Mouse (Mus musculus) cerebellum, adult 11 months (tissue): ENCODE results near the gene Bmp8a.
A peak's percentile ranks its signal among the peaks of the same experiment; 100 is the strongest.
"Not testable (repeated sequence)": the region's sequence is repeated elsewhere in the genome, so short reads cannot be mapped to it uniquely, and the experiment has no call there.

ENCODE experiments used
- DNase-seq: peaks from one replicate; pipeline ENCODE4 v3.0.0; 2022

The Bmp8a gene

GRCm38 (mm10) chr4:123328946-123329345 is 14.1 kb downstream of the Bmp8a start:
- DNase-seq = no peak

DNA sequence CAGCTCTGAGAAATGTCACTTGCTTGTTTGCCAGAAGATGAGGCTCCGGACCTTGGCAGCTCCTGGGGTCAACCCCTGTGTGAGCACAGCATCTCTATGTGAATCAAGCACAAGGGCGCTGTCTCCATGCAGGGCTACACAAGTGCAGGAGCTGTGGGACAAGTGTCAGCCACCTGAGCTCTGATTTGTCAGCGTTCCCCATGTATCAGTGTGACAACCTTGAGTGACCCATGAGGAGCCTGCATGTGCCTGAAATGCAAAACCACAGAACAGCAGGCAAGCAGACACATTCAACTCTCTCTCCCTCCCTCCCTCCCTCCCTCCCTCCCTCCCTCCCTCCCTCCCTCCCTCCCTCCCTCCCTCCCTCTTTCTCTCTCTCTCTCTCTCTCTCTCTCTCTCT is 15.4 kb downstream of the Bmp8a start:
- DNase-seq = no peak

DNA sequence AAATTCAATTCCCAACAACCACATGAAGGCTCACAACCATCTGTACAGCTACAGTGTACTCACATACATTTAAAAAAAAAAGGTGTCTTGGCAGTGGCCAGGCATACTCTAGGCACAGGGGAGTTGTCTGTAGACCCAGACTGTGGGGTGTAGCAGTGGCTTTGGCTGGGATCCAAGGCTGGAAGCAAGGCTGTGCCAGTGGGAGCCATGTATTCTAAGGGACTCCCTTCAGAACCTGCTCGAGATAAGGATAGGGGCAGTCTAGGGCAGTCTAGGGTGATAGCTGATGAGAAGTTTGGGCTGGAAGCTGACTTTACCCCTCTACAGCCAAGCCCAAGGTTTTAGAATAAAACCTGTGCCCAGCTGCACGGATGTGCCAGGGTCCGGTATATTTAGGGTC is 17.0 kb downstream of the Bmp8a start:
- no peak for DNase-seq

- DNase-seq = no peak
These were observed 19.5 kb downstream of the Bmp8a start, which contains the start of gene Oxct2a for GRCm38 (mm10) chr4:123323534-123323933. Gene Oxct2a (minus strand): TSS chr4:123323634.

GRCm38 (mm10) chr4:123322910-123323309 is 20.1 kb downstream of the Bmp8a start:
- DNase-seq = not testable (repeated sequence)

DNA sequence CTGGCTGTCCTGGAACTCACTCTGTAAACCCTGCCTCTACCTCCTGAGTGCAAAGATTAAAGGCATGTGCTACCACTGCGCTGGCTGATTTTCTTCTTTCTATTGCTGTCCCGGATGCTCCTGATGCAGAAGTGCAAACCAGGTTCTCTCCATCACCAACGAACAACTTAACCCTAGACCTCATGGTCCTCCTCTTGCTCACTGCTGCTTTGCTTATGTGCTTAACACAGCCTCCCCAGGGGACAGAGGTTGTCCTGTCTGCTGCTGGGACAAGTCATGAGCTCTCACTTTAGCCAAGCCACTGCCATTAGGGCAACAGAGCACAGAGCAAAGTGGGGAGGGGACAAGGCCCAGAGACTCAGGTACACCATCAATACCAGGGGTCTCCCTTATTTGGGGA is 28.6 kb downstream of the Bmp8a start:
- DNase-seq = no peak

DNA sequence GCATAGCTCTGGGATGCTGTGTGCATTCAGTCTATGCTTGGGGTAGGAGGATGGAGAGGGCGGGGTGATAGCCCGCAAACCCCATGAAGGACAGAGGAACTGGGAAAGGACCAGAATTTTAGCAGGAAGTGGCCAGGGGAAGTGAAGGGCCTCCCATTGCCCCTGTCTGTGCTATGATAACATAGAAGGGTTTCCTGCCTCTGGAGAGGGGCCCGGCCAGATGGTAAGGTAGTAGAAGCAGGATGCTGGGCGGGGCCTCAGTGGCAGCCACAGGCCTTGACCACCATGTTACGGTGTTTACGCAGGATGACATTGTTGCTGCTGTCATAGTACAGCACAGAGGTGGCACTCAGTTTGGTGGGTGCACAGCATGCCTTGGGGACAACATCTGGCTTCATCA is 30.0 kb downstream of the Bmp8a start:
- DNase-seq = no peak

- no peak for DNase-seq
These were observed 31.2 kb downstream of the Bmp8a start for GRCm38 (mm10) chr4:123311845-123312244.

- no peak for DNase-seq
These were observed 34.8 kb downstream of the Bmp8a start for GRCm38 (mm10) chr4:123308292-123308691.

- no peak for DNase-seq
These were observed 36.1 kb downstream of the Bmp8a start for GRCm38 (mm10) chr4:123306999-123307398.

- DNase-seq = no peak
These were observed 37.3 kb downstream of the Bmp8a start for GRCm38 (mm10) chr4:123305789-123306188.

DNA sequence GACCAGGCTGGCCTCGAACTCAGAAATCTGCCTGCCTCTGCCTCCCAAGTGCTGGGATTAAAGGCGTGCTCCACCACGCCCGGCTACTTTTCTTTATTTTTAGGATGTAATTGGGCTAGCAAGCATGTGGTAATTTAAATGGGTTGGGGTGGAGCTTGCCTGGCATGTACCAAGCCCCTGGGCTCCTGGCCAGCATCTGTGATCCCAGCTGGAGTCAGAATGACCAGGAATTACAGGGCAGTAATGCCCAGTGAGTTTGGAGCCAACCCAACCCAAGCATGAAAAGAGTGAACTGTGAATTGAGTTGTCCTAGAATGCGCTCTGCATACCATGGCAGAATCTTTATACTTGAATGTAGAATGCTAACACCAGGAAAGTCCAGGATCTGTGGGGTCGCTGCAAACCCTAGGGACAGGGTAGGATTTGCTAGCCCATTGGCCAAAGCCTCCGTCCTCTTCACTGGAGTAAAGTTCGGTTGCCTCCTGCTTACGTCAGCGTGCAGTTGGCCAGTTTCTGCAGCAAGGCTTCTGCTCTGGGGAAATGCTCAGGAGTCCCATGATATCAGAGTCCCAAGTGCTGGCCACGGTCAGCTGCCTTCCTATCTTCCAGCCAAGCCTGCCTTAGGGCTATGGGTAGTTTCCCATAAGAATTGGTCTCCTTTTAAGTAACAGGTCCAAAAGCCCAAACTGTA is 43.9 kb downstream of the Bmp8a start:
- peak; percentile 37 for DNase-seq

GRCm38 (mm10) chr4:123298226-123298625 is 44.8 kb downstream of the Bmp8a start:
- DNase-seq = no peak

GRCm38 (mm10) chr4:123297195-123297960 is 45.7 kb downstream of the Bmp8a start:
- DNase-seq = no peak

DNA sequence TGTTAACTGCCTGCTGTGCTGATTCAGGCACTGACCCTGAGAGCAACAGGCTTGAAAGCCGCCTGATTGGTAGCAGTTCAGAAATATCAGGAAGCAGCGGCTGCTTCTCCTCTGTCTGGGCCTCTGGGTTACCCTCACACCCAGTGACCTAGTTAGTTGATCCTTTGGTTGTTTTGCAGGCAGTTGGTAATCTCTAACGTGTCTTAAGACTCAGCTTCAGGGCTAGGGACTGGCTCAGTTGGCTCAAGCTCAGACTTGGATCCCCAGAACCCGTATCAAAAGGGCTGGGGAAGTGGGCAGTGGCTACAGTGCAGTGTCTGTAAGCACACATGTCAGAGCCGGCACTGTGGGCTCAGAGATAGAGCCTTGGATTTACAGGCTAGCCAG is 46.9 kb downstream of the Bmp8a start:
- DNase-seq = no peak

- DNase-seq = no peak
These were observed 47.4 kb downstream of the Bmp8a start for GRCm38 (mm10) chr4:123295516-123296147.

DNA sequence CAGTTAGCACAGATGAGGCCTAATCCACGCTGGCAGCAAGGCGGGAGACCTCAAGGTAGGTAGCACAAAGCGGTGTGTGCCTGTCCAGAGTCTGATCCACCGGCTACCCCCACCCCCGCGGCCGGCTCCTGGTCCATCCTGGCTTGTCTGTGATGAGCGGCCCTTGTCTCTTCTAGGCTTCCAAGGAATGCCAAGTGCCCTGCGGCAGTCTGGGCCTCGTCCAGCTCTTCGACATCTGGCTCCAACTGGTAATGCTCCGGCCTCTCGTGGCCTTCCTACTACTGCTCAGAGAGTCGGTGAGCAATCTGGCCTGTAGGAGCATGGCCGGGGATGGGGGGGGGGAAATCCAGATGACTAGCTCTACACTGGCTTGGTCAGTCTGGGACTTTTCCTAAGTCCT is 48.0 kb downstream of the Bmp8a start:
- DNase-seq = not testable (repeated sequence)

- no peak for DNase-seq
These were observed 49.2 kb downstream of the Bmp8a start for GRCm38 (mm10) chr4:123293661-123294443.

DNA sequence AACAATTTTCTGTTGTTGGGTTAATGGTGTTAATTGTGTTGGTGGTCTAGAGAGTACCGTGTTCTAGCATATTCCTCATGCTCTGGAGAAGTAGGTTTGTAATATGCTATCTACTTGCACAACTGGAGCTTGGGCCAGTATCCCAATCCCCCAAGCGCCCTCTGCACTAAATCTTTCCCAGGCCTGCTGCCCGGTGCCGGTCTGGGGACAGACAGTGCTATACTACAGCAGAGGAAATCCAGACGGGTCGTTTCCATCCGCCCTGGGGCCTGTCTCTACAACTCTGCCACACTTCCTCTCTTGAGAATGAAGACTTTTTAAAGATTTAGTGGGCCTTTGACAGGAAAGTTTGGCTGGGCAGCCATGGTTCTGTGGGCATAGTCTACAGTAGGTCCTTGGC is 50.1 kb downstream of the Bmp8a start:
- no peak for DNase-seq

GRCm38 (mm10) chr4:123292390-123292789 is 50.7 kb downstream of the Bmp8a start:
- no peak for DNase-seq

- no peak for DNase-seq
These were observed 54.0 kb downstream of the Bmp8a start for GRCm38 (mm10) chr4:123289038-123289437.

DNA sequence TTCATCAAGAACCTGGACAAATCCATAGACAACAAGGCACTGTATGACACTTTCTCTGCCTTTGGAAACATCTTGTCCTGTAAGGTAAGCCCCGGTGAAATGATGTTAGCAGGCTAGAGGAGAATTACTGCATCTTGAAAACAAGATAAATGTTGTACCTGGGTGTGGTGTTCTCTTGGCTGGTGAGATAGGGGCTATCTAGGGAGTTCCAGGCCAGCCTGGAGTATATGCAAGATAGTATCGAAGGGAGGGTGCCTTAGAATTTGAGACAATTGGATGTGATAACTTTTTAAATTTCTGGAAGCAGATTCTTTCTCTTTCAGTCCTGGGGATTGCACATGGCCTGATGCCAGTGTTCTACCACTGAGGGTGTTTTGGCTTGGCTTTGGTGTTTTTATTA is 56.3 kb downstream of the Bmp8a start:
- no peak for DNase-seq
